Mouse (Mus musculus) myocyte (in vitro differentiated cells): ENCODE results near the gene Nsa2. TPM values are rescaled to one million over a fixed set of nuclear protein-coding genes. Genes with fewer than 3 reads are reported as not detected.
"Not testable (repeated sequence)": the region's sequence is repeated elsewhere in the genome, so short reads cannot be mapped to it uniquely, and the experiment has no call there.

Experiments used
- H3K27me3 ChIP-seq: one replicate; pipeline ENCODE4 v1.6.1; 2011; ENCODE audit not compliant: control insufficient read depth, insufficient read depth, insufficient read length
- H3K36me3 ChIP-seq: one replicate; pipeline ENCODE4 v1.6.1; 2011; ENCODE audit not compliant: control insufficient read depth, insufficient read depth
- H3K4me2 ChIP-seq: one replicate; pipeline ENCODE4 v1.6.1; 2011; ENCODE audit warnings: low read depth, control low read depth
- H3K4me3 ChIP-seq: one replicate; pipeline ENCODE4 v1.5.1; 2011; ENCODE audit warnings: mild to moderate bottlenecking, control low read depth, moderate library complexity
- H3K79me2 ChIP-seq: one replicate; pipeline ENCODE4 v1.6.1; 2011; ENCODE audit not compliant: control insufficient read depth, insufficient read depth
- H3ac ChIP-seq: one replicate; pipeline ENCODE4 v1.6.1; 2011; ENCODE audit not compliant: control insufficient read depth, insufficient read length
- CEBPB ChIP-seq: IDR thresholded peaks from 2 replicates; pipeline ENCODE4 v1.6.1; 2011; ENCODE audit warnings: mild to moderate bottlenecking, moderate library complexity; ENCODE audit not compliant: poor library complexity, insufficient read depth, severe bottlenecking
- E2F4 ChIP-seq: IDR thresholded peaks from one replicate; pipeline ENCODE4 v1.6.1; 2011; ENCODE audit warnings: mild to moderate bottlenecking, control low read depth, moderate library complexity; ENCODE audit not compliant: insufficient read depth
- MAX ChIP-seq: IDR thresholded peaks from one replicate; pipeline ENCODE4 v1.6.1; 2011; ENCODE audit warnings: low read depth, mild to moderate bottlenecking, control low read depth
- MYOD1 ChIP-seq, 3 experiments: IDR thresholded peaks; one replicate each; pipeline ENCODE4 v1.6.1; 2011; ENCODE audit warnings: control low read depth in 2 of 3, low read depth in 2 of 3, mild to moderate bottlenecking in 2 of 3, moderate library complexity in 1 of 3; ENCODE audit not compliant: insufficient read length in 2 of 3, control insufficient read depth in 1 of 3
- MYOG ChIP-seq, 3 experiments: IDR thresholded peaks; one replicate each; pipeline ENCODE4 v1.6.1; 2011; ENCODE audit warnings: control low read depth in 2 of 3, low read depth in 2 of 3, mild to moderate bottlenecking in 2 of 3; ENCODE audit not compliant: insufficient read length in 2 of 3, control insufficient read depth in 1 of 3, insufficient read depth in 1 of 3
- POLR2A ChIP-seq: IDR thresholded peaks from one replicate; pipeline ENCODE4 v1.6.1; 2011; ENCODE audit warnings: low read depth, mild to moderate bottlenecking, control low read depth, moderate library complexity; ENCODE audit not compliant: insufficient read length
- POLR2AphosphoS2 ChIP-seq: IDR thresholded peaks from one replicate; pipeline ENCODE4 v1.6.1; 2011; ENCODE audit warnings: low read depth, control low read depth; ENCODE audit not compliant: insufficient read length
- REST ChIP-seq: IDR thresholded peaks from one replicate; pipeline ENCODE4 v1.6.1; 2011; ENCODE audit warnings: mild to moderate bottlenecking, control low read depth, moderate library complexity; ENCODE audit not compliant: insufficient read depth, insufficient read length
- SRF ChIP-seq: IDR thresholded peaks from one replicate; pipeline ENCODE4 v1.6.1; 2011; ENCODE audit warnings: low read depth; ENCODE audit not compliant: control insufficient read depth, insufficient read length
- TCF12 ChIP-seq: IDR thresholded peaks from one replicate; pipeline ENCODE4 v1.6.1; 2011; ENCODE audit warnings: mild to moderate bottlenecking, control low read depth; ENCODE audit not compliant: poor library complexity, insufficient read depth, severe bottlenecking
- TCF3 ChIP-seq: IDR thresholded peaks from one replicate; pipeline ENCODE4 v1.6.1; 2011; ENCODE audit warnings: low read depth, control low read depth; ENCODE audit not compliant: insufficient read length
- USF1 ChIP-seq: IDR thresholded peaks from one replicate; pipeline ENCODE4 v1.6.1; 2011; ENCODE audit warnings: low read depth, mild to moderate bottlenecking, control low read depth, moderate library complexity
- polyA plus RNA-seq: library from polyadenylated mRNA; unstranded; fragments of >200 nt; fragmentation: generic; extraction: Trizol; gene quantifications from one replicate; pipeline ENCODE4 v1.2.1, GENCODE M21; 2012; ENCODE audit warnings: missing spikeins

Nsa2 gene
- polyA plus RNA-seq, 1 experiment, result 114 TPM

GRCm38 (mm10) chr13:97145834-97146233 is 8.1 kb upstream of the Nsa2 start:
- Histone ChIP-seq H3K4me3 (no peak overlapping the region), H3K36me3 (peaks cover 53% of the 10 kb centered on the region), H3K79me2 (no peaks in the 10 kb centered on the region), H3ac (no peak overlapping the region), H3K4me2 (no peak overlapping the region), H3K27me3 (no peaks in the 10 kb centered on the region)
- TF ChIP-seq MAX, result no peak
- no peak for TF ChIP-seq POLR2A
- TF ChIP-seq MYOD1 (IDR thresholded peaks at IDR 0.05; ENCODE audit: control insufficient read depth in 1 of 3, insufficient read length in 2 of 3, low read depth in 2 of 3), result no peak
- TF ChIP-seq USF1, result no peak

GRCm38 (mm10) chr13:97142321-97142720 is 4.6 kb upstream of the Nsa2 start:
- Histone ChIP-seq H3K79me2 (peaks cover 11% of the 10 kb centered on the region), H3K4me2 (no peak overlapping the region), H3K4me3 (no peak overlapping the region), H3K36me3 (peaks cover 29% of the 10 kb centered on the region), H3ac (no peak overlapping the region), H3K27me3 (no peaks in the 10 kb centered on the region)
- no peak for TF ChIP-seq MYOD1 (IDR thresholded peaks at IDR 0.05; ENCODE audit: control insufficient read depth in 1 of 3, insufficient read length in 2 of 3, low read depth in 2 of 3)
- no peak for TF ChIP-seq TCF12
- no peak for TF ChIP-seq MAX
- no peak for TF ChIP-seq MYOG (IDR thresholded peaks at IDR 0.05; ENCODE audit: control insufficient read depth in 1 of 3, insufficient read depth in 1 of 3, insufficient read length in 2 of 3, low read depth in 2 of 3)
- TF ChIP-seq USF1, result no peak
- no peak for TF ChIP-seq REST
- TF ChIP-seq E2F4, result no peak
- no peak for TF ChIP-seq POLR2AphosphoS2
- TF ChIP-seq POLR2A, result no peak
- TF ChIP-seq SRF, result no peak
- no peak for TF ChIP-seq TCF3
- TF ChIP-seq CEBPB, result no peak

GRCm38 (mm10) chr13:97138404-97138931 is 731 bp upstream of the Nsa2 start:
- Histone ChIP-seq H3ac (peak overlapping the region; percentile 15), H3K4me3 (peak overlapping the region; percentile 92), H3K79me2 (peaks cover 20% of the 10 kb centered on the region), H3K36me3 (peaks cover 22% of the 10 kb centered on the region), H3K4me2 (peak overlapping the region; percentile 77)
- not testable (repeated sequence) for H3K27me3 ChIP-seq

GRCm38 (mm10) chr13:97130413-97130812 is 7.3 kb downstream of the Nsa2 start:
- H3K4me3 ChIP-seq, H3K27me3 ChIP-seq, H3ac ChIP-seq, H3K79me2 ChIP-seq, H3K4me2 ChIP-seq: not testable (repeated sequence)
- H3K36me3 ChIP-seq, result peaks cover 29% of the 10 kb centered on the region

GRCm38 (mm10) chr13:97129654-97130053 is 8.1 kb downstream of the Nsa2 start:
- H3K36me3 ChIP-seq, result peaks cover 26% of the 10 kb centered on the region
- not testable (repeated sequence) for H3K4me2 ChIP-seq, H3ac ChIP-seq, H3K27me3 ChIP-seq, H3K79me2 ChIP-seq, H3K4me3 ChIP-seq

DNA sequence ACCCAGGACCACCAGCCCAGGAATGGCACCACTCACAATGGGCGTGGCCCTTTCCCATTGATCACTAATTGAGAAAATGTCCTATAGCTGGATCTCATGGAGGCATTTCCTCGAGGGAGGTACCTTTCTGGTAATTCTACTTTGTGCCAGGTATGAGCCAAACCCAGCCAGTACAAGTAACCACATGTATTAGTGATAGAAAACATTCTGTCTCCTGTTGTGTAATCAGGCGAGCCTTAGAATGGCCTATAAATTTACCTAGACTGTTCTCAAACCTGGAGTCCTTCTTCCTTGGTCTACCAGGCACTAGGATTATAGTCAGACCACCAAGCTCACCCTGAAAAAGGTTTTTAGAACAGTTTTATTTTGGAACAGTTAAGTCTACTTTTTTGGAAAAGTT is 16.4 kb downstream of the Nsa2 start:
- no peaks in the 10 kb centered on the region for H3K79me2 ChIP-seq
- no peak overlapping the region for H3K4me2 ChIP-seq

More for the DNA sequence above, 16.4 kb downstream of the Nsa2 start:
- Histone ChIP-seq H3K4me3 (no peak overlapping the region), H3ac (no peak overlapping the region), H3K36me3 (no peaks in the 10 kb centered on the region), H3K27me3 (peaks cover 9% of the 10 kb centered on the region)
- TF ChIP-seq MAX (no peak), SRF (no peak), REST (no peak), POLR2A (no peak)
